12 mouse cellular contexts compared by ENCODE assay signal in the genomic region with DNA sequence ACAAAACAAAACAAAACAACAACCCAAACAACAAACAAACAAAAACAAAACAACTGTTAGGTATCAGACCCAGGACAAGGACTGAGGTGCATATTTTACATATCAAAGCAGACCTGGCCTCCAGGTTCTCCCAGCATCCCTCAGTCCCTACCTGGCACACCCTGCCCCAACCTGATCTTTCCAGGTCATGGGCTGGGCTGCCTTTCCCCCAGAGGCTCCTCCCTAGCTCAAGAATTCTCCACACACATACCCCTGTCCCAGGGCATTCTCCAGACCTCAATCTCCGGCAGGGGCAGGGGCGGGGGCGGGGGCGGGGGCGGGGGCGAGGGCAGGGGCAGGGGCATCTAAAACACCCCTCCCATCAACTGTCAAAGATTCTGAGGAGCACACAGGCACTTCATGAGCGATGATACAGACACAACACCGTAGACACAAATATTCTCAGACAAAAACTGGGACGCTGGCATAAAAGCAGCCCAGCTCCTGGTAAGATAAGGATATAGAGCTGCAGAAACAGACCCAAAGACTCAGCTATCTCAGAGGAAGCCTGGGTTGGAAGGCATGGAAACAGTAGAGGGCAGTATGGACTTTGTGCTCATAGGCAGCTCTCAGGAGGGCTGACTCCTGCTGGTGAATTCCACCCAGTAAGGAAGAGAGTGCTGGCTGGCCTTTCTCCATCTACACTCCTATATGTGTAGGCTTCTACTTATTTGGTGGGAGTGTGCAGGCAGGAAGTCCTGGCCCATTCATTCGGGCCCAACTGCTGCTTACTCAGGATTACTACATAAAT.
DNase-seq lines count a peak whose midpoint lies in the region; ATAC-seq and TF ChIP-seq lines count a peak whose summit lies in the region.
"Had no signal": no experiment of that assay in that cellular context is flagged by ENCODE, and none has a peak within 500 bp of the region (broad histone marks: within the 10 kb centered on the region; RNA-seq: fewer than 3 reads in every experiment).

No protein-coding gene starts in this region.

- peak; percentile 41 for TF ChIP-seq CTCF in left cerebral cortex, adult 2 months (IDR thresholded peaks at IDR 0.05)
- peak; percentile 27 for TF ChIP-seq CTCF in Patski (IDR thresholded peaks at IDR 0.05)

- no peak overlapping the region for H3K27ac ChIP-seq in left cerebral cortex, adult 2 months
- H3K27ac ChIP-seq: heart, embryonic 13.5 days; macrophage; neural tube, embryonic 12.5 days had no signal

- peaks cover 22% of the 10 kb centered on the region for H3K27me3 ChIP-seq in Patski
- H3K27me3 ChIP-seq: heart, embryonic 13.5 days; neural tube, embryonic 12.5 days had no signal

- CTCF ChIA-PET in Patski (lab: Charles Lee), result no interaction called here

- intact Hi-C loops in left cerebral cortex, adult 2 months (cut with DNase I), result no loop called here

- in situ Hi-C loops in Patski (cut with MboI; ENCODE audit: low pct_unique_long_range_greater_than_20kb), result no loop called here

- DNase-seq in CD4-positive, CD25-positive, alpha-beta regulatory T cell, adult 2 months (ENCODE audit: low read depth, low spot score), result peak; percentile 2
- no peak for DNase-seq in left cerebral cortex, adult 2 months (ENCODE audit: extremely low spot score in 1 of 2, low spot score in 2 of 2)
- DNase-seq in left cerebral cortex, adult 18-20 months (ENCODE audit: low spot score in 2 of 2), result no peak
- DNase-seq in Patski (ENCODE audit: low read depth, low spot score), result no peak
- peak; percentile 1 for DNase-seq in retina, adult 2 months (ENCODE audit: low read depth, low spot score)
- no peak for DNase-seq in layer of hippocampus, adult 8-10 months (ENCODE audit: low spot score in 2 of 2)
- no peak for DNase-seq in gastrocnemius, postnatal 25 days
- DNase-seq: kidney, adult 9 months had no signal

- ATAC-seq in CD4-positive, CD25-positive, alpha-beta regulatory T cell, adult 4 months, result no peak
- ATAC-seq in Patski, result no peak

- POLR2A ChIA-PET in Patski (lab: Charles Lee), result no interaction called here

- H3K4me3 ChIP-seq in left cerebral cortex, adult 2 months, result no peak overlapping the region
- H3K4me3 ChIP-seq: heart, embryonic 13.5 days; neural tube, embryonic 12.5 days had no signal

Comparison
In these comparisons a context has a peak if more than half of its experiments do, and no peak if none do; other contexts are left out.
1. DNase-seq: peak in CD4-positive, CD25-positive, alpha-beta regulatory T cell, adult 2 months (single experiment) and retina, adult 2 months (single experiment); none in left cerebral cortex, adult 2 months (0 of 2), left cerebral cortex, adult 18-20 months (0 of 2), Patski (single experiment), layer of hippocampus, adult 8-10 months (0 of 2) and gastrocnemius, postnatal 25 days (single experiment).